Mouse (Mus musculus) layer of hippocampus, adult 8-10 months (tissue): ENCODE results near the gene Nr2f1. TPM values are rescaled to one million over a fixed set of nuclear protein-coding genes. Genes with fewer than 3 reads are reported as not detected.
"Not testable (repeated sequence)": the region's sequence is repeated elsewhere in the genome, so short reads cannot be mapped to it uniquely, and the experiment has no call there.

Experiments used
- DNase-seq, 2 experiments: peaks; one replicate each; pipeline ENCODE4 v3.0.0; 2022; ENCODE audit warnings: low spot score in 2 of 2
- total RNA-seq, 4 experiments: library from RNA; stranded (reverse); gene quantifications; 2 replicates each; pipeline ENCODE4 v1.2.4; 2022

Gene Nr2f1
- total RNA-seq: 10 to 100 TPM; 75.7 to 85.1 (median 81.4) TPM

DNA sequence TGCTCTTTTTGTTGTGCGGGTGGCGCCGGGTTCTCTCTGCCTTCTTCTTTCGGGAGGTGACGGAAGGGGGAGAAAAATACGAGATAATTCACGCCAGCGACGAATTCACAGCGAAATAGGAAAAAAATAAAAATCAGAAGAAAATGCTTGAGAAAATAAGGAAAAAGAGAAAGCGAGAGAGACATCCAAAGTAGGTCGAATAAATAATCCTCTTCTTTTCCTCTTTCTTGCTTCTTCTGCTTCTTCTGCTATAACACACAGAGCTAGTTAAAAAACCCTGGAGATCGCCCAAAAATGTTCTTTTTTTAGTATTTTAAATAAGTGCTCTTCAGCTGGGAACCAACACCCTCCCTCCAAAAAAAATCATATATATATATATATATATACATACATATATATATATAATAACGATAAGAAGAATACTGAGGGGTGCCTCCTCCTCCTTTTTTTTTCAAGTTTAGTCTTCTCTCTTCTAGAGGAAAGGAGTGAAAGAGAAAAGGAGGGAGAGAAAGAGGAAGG is at the start of gene Nr2f1:
TSS of gene Nr2f1 (minus strand) at position 116 of the 519 bp plus-strand sequence.
- DNase-seq: no peak

DNA sequence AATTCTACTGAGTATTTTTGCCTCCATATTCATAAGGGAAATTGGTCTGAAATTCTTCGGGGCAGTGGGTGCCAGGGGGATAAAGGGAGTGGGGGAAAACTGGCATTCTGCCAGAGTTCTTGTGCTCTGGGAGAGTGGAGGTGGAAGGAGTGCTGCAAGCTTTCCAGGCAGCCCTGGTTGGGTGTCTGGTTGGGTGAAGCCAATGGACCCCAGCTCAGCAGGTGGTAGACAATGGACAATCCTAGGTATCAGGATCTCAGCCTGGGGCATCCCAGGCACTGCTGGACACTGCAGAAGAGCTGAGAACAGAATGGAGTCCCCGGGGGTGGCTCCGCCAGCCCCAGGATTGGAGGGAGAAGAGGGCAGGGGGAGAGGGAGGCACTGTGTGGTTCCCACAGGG is 22.1 kb upstream of the Nr2f1 start:
- no peak for DNase-seq

DNA sequence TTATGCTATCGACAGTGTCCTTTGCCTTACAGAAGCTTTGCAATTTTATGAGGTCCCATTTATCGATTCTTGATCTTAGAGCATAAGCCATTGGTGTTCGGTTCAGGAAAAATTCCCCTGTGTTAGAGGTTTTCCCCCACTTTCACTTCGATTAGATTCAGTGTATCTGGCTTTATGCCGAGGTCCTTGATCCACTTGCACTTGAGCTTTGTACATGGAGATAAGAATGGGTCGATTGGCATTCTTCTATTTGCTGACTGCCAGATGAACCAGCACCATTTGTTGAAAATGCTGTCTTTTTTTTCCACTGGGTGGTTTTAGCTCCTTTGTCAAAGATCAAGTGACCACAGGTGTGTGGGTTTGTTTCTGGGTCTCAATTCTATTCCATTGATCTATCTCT is 20.7 kb upstream of the Nr2f1 start:
- DNase-seq: not testable (repeated sequence)

DNA sequence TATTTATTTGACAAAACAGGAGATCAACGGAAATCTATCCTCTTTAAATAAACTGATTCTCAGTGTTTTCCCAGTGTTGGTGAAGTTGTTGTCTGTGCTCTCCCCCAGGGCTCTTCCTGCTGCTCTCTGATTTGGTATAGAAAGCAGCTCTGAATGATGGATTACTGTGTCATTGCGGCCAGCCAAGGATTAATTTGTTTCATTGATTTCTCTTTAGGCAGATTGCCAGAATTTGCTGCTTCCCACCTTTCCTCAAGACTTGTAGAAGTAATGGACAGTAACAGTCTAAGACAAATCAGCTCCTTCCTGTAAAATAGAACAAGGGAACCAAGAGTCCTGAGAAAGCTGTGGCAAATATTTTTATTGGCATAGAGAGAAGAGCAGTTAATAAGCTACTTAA is 15.7 kb upstream of the Nr2f1 start:
- no peak for DNase-seq

DNA sequence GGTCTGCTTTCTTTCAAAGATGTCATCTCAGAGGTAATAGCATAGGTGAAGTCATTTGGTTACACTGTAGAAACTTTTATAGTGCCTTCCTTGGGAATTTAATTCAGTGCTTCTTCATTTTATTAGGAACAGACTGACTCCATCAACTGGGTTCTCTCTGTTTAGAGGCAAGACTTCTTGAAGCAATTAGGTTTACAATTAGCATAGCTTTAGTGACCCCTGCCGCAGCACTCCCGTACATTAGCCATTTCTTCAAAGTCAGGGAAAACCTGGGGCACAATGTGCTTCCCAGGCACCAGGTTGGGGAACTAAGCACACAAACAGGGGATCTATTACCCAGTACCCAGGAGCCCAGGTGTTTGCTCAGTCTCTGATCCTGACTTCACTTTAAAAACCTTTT is 13.6 kb upstream of the Nr2f1 start:
- no peak for DNase-seq

DNA sequence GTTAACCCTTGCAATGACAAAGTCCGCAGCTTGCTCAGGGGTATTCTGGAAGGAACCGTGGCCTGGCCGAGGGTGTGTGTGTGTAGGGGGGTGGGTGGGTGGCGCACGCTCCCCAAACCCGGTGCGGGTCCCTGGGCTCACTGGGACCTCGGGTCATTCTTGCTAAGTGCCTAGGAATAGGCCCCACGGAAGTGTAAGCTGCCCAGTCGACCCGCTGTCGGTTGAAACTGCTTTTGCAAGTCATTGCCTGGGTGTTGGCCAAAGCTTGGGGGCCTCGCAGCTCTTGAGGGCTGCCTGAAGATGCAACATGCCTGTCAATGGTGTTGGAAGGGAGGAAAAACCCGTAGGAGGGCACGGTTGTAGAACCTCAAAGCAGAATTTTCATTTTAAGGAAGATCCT is 12.6 kb upstream of the Nr2f1 start:
- DNase-seq: no peak

DNA sequence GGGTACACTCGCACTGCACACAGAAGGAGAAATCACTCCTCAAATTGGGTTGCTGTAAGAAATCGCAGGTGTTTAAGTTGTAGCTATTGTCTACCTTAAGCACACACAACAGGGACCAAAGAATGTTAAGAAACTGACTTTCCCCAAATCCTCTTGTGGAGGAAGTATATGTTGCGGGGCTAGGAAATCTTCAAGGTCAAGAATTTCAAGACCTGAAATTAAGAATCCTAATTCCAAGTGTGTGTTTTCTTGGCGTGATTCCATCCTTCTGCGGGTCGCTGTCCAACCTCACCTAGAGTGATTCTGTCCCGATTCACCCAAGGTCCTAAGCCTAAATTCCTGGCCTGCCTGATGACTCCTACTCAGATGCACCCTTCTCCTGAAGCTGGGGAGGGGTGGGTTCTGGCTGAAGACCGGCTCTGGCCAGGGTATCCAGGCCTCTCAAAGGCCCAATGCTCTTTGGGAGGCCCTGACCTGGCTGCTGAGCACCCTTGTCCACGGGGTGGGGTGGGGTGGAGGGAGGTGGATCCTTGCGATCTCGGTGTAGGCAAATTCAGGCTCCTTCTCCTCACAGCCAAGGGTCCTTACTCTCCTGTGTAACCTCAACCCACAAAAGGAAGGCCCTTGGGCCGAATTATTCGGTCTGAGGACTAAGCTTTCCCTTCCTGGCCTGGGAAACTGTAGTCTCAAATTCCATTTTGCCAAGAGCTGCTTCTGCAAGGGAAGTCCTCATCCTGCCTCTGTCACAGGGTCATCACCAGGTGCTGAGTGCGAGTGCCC is 11.9 kb upstream of the Nr2f1 start:
- DNase-seq: no peak

DNA sequence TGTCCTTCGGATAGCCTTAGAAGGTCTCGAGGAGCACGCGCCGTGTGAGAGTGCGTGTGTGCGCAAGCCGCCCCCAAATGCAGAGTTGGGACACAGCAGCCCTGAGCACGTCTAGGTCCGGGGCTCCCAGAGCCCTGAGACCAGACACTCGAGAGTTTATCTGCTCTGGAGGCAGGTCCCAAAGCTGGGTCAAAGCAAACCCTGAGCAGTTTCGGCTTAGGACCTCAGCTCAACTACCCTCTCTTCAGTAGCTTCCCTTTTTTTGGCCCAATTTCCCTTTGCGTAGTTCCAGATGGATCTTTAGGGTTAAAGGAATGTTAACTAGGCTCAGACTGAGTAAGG is 11.2 kb upstream of the Nr2f1 start:
- DNase-seq: no peak

DNA sequence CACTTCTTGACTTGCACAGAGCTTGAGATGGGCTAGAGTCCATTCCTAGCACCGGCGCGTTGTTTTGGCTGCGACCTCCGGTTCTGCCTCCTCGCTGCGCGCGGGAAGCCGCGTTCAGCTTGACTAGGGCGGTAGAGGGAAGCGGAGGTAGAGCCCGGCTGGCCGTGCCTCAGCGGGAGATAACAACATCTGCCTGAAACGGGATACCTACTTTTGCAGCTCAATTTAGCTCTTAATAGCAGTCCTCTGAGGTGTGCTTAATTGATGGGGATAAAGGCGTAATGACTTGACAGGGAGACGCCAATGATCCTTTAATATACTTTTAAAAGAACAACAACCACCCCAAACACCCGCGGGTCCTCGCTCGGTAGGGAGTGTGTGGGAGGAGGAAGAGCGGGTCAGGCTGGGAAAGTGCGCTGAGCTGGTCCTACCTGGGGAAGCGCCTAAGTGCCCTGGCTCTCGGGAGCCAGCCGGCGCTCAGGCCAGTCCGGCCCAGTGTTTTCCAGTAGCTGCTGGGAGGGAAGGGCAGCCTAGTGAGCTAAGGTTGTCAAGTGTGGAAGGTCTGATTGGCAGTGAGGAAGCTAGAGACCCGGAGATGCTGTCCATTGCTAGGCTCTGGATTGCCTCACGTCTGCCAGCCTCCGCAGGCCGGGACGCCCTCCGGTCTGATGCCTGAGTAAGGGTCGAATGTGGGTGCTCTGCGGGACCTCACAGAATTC is 10.6 kb upstream of the Nr2f1 start:
- DNase-seq: no peak

DNA sequence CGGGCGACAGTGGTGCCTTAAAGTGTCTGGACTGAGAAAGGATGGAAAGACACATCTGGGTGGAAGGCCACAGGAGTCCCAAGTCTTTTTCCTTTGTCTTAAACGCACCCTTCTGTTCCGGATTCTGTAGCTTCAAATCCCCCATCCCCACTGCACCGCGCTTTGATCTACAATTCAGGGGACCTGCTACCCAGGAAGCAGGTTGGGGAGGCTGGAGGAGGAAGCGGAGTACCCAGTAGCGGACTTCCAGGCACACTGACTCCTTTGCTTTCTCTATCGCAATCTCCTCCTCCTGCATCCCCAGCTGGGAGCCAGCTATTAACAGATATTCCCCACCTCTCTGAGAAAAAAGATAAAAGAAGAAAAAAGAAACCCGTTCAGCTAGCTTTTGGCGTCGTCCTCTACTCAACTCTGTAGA is 10.1 kb upstream of the Nr2f1 start:
- DNase-seq: no peak

DNA sequence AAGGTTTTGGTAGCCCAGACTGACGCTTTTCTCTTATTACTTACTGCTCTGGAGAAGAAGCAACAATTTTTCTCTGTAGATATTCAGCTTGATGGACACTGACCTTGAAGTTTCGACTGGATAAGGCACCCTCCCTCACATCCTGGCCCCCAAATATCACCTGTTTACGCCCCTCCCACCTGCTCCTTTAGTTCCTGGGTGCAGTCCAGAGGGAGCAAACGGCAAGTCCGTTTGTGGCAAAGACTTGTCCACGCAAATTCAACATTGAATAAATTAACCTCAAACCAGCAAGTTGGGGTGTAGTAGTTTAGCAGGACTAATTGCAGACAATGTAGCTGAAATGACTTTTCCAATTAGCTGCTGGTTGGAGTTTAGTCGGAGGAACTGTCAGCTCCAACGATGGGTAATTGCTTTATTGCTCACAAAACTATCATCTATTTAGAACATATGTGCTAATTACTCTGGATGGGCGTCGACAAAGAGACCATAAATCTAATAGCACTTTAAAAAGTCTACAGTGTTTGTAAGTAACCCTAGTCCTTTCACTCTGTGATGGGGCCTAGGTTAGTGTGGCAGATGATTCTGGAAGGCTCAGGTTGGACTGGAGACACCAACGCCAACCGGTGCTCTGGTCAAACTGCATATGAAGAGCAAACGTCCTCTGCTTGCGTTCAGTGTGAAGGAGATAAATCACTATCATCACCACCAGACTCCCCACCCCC is 9.3 kb upstream of the Nr2f1 start:
- DNase-seq: peak in 1 of 2 experiments; percentile 3

DNA sequence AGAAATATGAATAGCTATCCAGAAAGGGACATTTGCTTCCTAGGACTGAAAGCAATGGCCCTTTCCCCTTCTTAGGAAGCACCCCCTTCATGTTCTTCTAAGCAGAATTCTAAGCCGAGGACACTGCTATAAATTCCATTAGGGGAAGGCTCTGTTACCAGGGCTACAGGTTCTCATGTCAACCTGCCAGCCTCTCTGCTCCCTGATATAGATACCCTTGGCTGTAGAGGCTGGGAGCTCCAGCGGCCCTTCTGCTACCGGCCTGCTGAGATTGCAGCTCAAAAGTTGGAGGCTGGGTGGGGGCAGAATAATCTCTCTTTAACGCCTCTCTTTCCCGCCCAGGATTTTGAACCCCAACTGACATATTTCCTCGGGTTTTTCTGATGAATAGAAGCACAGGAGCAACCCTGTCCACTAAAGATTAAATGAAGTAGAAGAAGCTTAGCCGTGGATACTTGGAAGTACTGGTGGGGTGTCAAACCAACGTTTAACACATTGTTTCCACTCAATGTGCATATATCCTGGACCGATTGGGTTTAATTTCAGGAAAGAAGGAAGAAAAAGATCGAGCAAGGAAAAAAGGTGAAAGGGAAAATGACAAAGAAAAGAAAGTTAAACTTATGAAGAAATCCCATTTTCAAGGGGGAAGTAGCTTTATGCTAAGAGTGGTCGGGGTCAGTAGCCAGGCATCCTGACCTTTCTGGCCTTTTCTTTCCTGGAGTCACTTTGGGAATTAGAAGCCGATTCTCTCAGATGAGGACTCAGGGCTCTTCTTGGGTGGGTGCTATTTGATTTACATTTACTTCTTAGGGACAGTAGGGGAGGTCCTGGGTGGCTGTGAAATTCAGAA is 8.5 kb upstream of the Nr2f1 start:
- no peak for DNase-seq

DNA sequence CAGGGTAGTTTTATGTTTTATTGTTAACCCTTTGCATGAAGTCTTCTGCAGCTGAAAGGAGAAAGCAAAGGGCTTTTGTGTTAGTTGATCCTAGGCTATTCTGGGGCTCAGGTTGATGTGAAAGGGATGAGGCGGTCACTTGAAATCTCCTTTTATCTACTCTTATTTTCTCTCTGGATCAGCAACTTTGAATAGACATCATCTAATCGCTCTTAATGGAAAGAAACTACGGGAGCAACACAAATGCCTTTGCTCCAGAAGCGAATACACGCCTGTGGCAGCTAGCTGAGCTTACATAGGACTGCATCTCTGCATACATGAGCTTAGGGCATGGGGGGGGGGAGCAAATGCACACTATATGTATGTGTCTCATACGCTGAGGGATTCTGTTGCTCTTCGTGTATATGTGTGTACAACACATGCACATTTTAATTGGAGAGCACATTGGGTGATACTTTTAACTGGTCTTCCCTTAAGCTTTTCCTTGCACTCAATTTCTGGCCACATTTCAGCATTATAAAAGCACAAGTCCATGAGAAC is 7.4 kb upstream of the Nr2f1 start:
- no peak for DNase-seq

DNA sequence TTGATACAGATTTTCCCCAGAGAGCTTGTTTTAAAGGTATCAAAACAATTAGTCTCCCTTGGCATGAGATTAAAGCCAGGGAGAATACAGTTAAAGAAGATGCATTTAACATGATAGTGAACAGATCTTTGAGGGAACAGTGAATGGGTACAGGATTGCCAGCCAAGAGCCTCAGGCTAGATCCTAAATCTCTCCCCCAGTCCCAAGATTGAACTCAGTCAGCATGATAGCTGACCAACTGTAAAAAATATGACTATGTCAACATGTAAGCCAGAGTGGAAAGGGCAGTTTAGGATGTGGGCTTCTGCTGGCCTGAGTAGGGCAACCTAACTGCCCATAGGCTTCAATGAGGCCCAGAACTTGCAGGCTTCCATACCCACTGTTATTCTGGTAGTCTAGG is 5.9 kb upstream of the Nr2f1 start:
- no peak for DNase-seq

DNA sequence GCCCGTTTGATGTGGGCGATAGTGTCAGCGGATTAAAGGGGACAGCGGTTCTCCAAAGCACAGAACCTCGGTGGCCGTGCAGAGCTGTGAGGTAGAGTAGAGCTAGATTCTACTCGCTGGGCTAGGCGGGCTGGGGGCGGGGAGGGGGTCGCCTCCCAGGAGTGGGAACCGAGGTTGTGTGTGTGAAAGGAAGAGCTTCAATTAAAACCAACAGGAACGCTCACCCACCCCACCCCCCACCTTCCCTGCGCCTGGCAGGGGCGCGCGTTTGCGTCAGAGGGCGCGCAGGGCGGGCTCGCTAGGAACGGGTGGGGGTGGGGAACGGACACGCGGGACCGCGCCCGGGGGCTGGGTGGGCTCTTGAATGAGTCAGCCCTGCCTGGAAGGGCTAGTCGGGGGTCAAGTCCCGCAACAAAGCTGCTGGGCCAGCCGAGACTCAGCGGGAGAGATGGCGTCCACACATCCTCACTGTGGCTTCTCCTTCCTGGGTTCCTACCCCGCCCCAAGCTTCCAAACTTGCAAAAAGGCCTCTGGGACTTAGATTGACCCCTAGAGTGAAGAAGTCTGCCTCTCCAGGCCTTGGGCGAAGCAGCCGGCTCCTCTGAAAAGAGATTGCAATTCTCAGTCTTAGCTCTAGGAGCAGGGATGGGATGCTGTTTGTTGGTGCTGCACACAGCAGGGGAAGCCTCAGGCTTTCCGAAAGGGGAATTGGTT is 3.9 kb upstream of the Nr2f1 start:
- peak; percentile 62 to 73 for DNase-seq

DNA sequence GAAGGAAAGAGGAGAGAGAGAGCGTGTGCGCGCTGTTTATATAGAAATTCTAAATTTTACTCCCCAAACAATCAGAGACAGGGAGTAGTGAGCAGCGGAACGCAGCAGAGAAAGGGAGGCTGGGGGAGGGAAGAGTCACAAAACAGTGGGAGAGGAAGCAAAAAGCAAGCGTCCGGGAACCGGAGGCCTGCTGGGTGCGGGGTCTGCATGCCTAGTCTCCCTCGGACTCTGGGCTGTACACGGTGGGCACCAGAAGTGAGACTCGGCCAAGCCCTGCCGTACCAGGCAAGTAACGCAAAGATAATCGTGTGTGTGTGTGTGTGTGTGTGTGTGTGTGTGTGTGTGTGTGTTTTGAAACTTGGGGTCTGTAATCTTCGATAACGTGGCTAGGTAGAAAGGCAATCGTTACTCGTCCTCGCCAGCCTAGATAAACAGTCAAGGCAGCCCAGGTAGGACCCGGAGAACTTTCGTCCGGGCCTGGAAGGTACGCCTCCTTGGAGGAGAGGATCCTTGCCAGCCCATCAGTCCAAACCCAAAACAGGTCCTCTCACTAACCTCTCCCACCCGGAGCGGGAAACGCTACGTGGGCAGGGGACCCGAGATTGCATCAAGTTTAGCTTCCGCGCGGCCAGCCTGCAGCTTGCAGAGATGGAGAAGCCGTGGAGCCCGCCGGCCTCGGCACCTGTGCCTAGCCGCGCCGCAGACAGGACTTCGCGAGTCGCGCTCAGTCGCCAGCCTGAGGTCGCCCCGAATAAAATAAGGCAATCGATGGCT is 3.2 kb upstream of the Nr2f1 start:
- peak; percentile 54 to 59 for DNase-seq

DNA sequence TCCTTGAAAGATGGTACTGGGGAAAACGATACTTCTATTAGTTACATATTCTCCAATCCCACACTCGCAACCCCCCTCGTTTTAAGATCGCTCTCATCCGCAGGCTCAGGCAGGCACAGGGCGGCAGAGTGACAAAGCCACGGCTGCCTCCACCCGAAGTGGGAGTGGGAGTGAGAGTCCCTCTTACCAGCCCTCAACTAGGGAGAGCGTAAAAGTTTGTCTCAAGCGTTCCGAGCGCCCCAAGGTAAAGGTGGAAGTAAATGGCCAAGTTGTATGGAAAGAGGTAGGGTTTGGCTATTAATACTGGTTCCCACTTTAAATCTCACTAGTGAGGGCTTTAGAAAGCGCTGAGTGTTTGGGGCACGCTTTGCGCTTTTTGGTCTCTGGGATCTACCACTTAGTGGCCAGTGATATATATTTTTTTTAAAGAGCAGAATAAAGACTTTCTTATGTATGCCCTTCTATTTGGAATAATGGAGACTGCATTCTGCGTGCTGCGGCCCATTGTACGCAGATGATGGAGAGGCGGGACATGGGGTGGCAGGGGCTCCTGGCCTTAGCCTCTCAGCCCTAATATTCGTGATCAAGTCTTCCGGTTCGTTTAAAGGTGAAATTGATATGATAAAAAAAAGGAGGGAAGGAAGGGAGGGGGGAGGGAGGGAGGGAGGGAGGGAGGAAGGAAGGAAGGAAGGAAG is 2.5 kb upstream of the Nr2f1 start:
- no peak for DNase-seq

DNA sequence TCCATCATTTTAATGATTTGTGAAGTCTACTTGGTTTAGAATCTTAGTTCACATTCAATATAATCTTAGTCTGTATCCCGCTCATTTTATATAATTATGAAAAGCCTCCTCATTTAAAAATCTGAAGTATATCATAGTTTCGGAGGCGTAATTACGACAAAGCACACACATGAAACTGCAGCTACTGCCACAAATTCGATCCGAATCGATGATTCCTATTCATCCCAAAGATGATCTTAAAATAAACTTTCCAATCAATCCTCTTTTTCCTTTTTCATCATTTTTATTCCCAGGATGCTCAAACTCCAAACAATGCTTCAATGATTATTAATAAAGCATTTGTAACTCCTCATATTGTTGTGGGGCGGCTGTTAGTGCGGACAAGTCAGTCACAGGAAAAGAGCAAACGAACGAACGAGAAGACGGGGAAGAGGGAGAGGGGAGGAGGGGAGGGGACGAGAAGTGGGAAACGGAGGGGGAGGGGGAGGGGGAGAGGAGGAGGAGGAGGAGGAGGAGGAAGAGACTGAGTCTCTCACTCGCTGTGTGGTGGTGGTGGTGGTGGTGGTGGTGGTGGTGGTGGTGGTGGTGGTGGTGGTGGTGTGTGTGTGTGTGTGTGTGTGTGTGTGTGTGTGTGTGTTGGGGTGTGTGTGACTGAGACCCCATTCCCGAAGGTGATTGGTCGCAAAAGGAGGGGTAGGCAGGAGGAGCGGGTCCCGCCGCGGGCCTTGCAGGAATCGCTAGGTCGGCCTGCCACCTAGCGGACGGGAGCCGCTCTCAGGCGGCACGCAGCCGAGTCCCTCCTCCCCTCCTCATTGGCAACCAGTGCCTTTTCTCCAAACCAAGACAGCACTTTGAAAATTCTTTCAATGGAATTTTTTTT is 1.7 kb upstream of the Nr2f1 start:
- peak; percentile 92 to 95 for DNase-seq
